Mouse (Mus musculus): ENCODE measurements around the gene Abcb1a. TPM values are rescaled to one million over a fixed set of nuclear protein-coding genes. Genes with fewer than 3 reads are reported as not detected.

Abcb1a gene
- polyA plus RNA-seq, 1 experiment = 2.0 TPM

DNA sequence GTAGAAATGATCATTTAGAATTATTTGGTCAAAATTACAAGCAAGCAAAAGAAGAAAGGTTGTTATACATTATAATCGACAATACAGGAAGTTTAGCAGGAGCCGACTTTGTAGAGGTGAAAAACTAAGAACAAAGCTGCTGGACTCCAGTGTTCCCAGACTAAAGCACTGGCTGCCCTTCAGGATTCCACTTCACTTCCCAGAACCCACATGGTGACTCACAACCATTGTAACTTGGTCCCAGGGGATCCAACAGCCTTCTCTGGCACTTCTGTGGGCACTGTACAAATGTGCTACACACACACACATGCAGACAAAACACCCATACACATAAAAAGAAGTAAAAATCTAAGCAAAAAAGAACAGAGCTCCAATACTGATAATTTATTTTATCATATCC lies 118.9 kb downstream of the Abcb1a start:
- Histone ChIP-seq H3K4me3 (ENCODE audit: control insufficient read depth, low read depth, low read length) (no peak overlapping the region), H3K27ac (ENCODE audit: control insufficient read depth, insufficient read depth, low read depth, low read length) (no peak overlapping the region), H3K36me3 (ENCODE audit: control insufficient read depth, insufficient read depth, low read length) (no peaks in the 10 kb centered on the region), H3K27me3 (ENCODE audit: control insufficient read depth, insufficient read depth, low read length) (no peaks in the 10 kb centered on the region), H3K4me1 (ENCODE audit: control insufficient read depth, insufficient read depth, low read length) (no peaks in the 10 kb centered on the region)
- TF ChIP-seq POLR2A (IDR thresholded peaks at IDR 0.05; ENCODE audit: control insufficient read depth, low read depth, low read length) = no peak

DNA sequence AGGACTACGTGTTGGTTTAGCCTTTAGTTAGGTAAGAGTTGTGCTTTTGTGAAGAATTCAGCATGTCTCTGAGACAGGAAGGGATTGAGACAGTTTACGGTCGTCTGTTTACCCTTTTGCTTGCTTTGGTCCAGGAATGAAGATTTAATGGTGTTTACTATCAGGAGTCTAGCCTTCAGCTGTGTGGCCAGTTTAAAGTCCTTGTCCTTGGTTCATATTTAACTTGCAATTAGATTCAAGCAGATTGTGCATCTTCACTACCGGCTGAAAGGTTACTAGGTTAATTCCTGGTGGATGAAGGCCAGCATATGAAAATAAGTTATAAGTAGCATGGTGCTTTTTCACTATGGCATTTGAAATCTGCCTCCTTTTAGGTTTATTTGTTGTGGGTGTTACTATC lies 132.4 kb downstream of the Abcb1a start:
- Histone ChIP-seq H3K27ac (ENCODE audit: control insufficient read depth, insufficient read depth, low read depth, low read length) (no peak overlapping the region), H3K4me1 (ENCODE audit: control insufficient read depth, insufficient read depth, low read length) (no peaks in the 10 kb centered on the region), H3K27me3 (ENCODE audit: control insufficient read depth, insufficient read depth, low read length) (no peaks in the 10 kb centered on the region), H3K4me3 (ENCODE audit: control insufficient read depth, low read depth, low read length) (no peak overlapping the region), H3K36me3 (ENCODE audit: control insufficient read depth, insufficient read depth, low read length) (no peaks in the 10 kb centered on the region)
- TF ChIP-seq CTCF (IDR thresholded peaks at IDR 0.05; ENCODE audit: control insufficient read depth, insufficient read depth, insufficient replicate concordance, low read depth, low read length) (no peak), POLR2A (IDR thresholded peaks at IDR 0.05; ENCODE audit: control insufficient read depth, low read depth, low read length) (no peak)

Other genes with a start within 250 kb of the Abcb1a start
- 15.8 and 16.9 TPM in 2 replicates for gene Dbf4, start 237.4 kb upstream of the Abcb1a start, polyA plus RNA-seq (2012; rRNA removed)
- 1.8 and 2.2 TPM in 2 replicates for gene Slc25a40, start 237.2 kb upstream of the Abcb1a start, polyA plus RNA-seq (2012; rRNA removed)
- 1.3 and 1.6 TPM in 2 replicates for gene Rundc3b, start 37.1 kb upstream of the Abcb1a start, polyA plus RNA-seq (2012; rRNA removed)
- gene Abcb1b, start 138.1 kb downstream of the Abcb1a start, polyA plus RNA-seq (2012; rRNA removed) = 0.23 and 0.59 TPM in 2 replicates
- 0.51 and 0.89 TPM in 2 replicates for gene Abcb4, start 233.6 kb downstream of the Abcb1a start, polyA plus RNA-seq (2012; rRNA removed)

All from testis, adult 2 months (tissue).